Mouse (Mus musculus): Measurements from ENCODE around the gene Apol10b.

DNA sequence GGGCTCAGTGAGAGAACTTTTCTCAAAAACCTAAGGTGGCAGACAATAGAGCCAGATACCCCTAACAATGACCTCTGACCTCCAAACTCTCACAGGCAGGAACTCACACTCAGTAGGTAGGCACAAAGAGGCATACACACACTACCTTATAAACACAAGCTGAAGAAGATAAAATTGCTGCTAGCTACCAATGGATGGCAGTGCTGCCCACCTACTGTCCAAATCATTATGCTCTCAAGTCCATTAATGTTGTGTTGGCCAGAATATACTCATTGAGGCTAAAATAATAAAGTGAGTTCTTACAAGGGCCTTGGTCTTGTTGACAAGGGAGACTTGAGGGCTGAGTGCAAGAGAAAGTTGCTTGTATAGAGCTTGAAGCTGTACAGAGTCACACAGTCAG lies 32.7 kb downstream of the Apol10b start:
- TF ChIP-seq GATA1 (IDR thresholded peaks at IDR 0.05; ENCODE audit: low read length) (no peak), TAL1 (IDR thresholded peaks at IDR 0.05; ENCODE audit: low read length) (no peak)

Data from erythroblast, embryonic 14.5 days (primary cell).